Mouse (Mus musculus): ENCODE data around the gene BC052040.

BC052040 gene

GRCm38 (mm10) chr2:115693841-115694240, 112.3 kb downstream of the BC052040 start:
- in situ Hi-C loops (cut with MboI, MseI) = loop anchor here (5.0 kb wide), 1 partner anchor 77 kb away; no protein-coding TSS in a partner anchor

DNA sequence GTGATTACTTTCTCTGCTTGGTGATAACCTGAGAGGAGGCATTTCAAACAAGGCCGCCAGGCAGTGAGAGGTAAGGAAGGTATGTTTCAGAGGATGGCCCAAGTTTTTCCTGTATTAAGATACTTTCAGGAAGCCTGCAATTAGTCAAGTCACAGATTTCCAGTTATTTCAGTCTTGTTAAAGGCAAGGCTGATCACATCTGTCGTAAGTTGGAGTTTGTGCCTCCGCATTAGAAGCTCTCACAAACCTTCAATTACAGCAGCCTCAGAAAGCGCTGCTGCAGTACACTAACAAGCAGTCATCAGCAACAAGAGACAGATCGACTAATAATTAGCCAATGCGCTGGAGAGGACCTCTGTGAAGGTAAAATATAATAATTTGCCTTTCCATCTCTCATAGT, 112.9 kb downstream of the BC052040 start:
- in situ Hi-C loops (cut with MboI, MseI) = loop anchor here (5.0 kb wide), 1 partner anchor 77 kb away; no protein-coding TSS in a partner anchor

- in situ Hi-C loops (cut with MboI, MseI) = no loop called here
Observed at GRCm38 (mm10) chr2:115699032-115699431, 117.5 kb downstream of the BC052040 start.

DNA sequence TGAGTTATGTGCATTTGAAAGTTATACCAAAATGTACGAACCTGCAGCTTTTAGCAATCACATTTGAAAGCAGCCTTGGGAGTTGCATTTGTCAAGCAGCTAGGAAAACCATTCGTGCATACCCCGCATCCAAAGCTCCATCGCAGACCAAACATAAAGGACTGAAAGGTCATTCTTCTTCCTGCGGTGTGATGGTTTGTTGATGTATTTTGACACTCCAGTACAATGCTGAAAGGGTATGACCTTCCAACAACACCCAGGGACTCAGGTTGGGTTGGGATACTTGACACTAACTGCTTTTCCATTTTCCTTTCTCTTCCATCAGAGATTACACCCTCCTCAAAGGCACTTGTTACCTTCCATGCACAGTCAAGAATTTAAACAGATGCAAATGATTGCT, 121.1 kb downstream of the BC052040 start:
- in situ Hi-C loops (cut with MboI, MseI) = no loop called here

DNA sequence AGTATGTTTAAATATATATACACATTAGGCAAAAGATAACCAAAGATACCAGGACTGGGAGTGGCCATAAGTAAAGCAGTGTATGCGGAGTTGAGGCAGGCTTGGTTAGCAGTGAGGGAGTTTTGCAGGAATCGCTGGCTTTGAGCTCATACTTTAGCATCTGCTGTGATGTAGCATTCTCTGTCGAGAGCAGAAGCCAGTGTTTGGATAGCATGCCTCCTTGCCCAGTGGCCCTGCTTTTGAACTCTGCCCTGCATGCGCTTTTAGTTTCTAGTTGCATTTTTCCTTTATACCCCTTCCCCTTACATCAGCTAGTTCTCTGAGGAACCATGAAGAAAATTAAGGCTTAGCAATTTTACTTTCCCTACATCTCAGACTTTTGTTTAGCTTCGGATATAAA, 136.0 kb downstream of the BC052040 start:
- in situ Hi-C loops (cut with MboI, MseI) = no loop called here

- in situ Hi-C loops (cut with MboI, MseI) = no loop called here
Observed at GRCm38 (mm10) chr2:115717980-115718379, 136.5 kb downstream of the BC052040 start.

- in situ Hi-C loops (cut with MboI, MseI) = no loop called here
Observed at GRCm38 (mm10) chr2:115723452-115723851, 141.9 kb downstream of the BC052040 start.

DNA sequence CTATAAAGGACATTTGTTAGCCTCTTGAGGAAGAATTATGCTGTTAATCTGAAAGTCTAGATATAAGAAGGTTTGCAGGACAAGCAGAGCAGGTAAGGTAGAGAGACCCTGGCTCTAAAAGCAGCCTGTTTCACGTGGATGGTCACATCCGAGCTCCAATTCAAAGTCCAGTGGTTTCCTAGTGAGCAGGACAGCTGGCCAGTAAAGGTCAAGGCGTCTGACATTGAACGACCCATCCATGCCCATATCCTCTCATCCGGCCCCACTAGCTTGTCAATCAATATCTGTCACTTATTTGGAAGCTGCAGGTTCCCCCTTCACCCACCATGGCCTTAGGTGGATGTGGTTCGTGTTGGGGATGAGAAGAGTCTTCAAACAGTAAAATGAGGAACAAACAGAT, 142.7 kb downstream of the BC052040 start:
- in situ Hi-C loops (cut with MboI, MseI) = no loop called here

DNA sequence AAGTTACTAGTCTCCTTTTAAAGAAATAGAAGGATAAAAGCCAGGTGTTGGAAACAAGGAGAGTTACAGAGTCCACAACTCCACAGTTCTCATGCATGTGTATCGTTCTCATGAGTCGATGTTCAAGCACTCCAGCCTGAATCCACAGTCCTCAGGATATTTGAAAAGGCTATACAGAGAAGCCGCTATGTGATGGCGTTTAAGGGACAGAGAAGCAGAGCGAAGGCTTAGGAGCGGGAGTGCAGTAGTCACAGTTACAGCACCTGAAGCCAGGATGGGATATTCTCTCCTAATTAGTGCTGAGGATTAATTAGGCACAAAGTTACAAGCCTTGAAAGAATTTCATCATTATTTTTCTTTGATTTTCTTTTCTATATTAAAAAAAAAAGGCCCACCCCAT, 143.2 kb downstream of the BC052040 start:
- in situ Hi-C loops (cut with MboI, MseI) = no loop called here

DNA sequence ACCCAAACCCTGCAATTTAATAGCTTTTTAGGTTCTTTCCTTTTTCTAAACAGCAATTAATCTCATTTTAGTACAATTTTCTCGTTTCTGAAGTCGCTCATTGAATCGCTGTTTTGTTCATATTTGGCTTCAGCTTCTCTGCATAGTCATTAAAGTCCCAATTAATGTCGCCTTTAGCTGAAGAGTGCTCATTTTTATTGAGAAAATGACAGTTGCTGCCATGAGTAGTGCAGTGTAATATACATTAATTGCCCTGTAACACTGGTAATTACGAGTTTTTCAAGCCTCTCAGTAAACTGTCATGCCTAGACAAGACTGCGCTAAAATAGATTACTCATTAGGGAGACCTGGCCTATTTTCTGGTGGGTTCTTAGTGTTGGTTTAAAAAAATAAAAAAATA, 144.0 kb downstream of the BC052040 start:
- in situ Hi-C loops (cut with MboI, MseI) = no loop called here

DNA sequence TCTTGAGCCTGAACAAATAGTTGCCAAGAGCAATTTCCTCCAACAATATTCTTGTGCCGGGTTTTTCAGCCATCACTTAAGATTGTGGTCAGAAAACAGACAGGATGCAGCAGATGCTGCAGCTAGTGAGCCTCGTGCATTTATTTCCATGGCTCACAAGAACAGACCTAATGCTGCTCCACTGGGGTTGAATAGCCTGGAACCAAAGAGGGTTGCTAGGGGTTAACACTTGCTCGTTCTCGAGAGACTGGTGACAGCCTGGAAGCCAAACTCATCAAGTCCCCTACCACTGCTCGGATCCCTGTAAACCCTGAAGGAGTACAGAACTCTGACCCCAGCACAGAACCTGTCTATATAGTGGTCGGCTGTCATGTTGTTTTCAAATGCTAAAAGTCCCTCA, 144.4 kb downstream of the BC052040 start:
- in situ Hi-C loops (cut with MboI, MseI) = no loop called here

DNA sequence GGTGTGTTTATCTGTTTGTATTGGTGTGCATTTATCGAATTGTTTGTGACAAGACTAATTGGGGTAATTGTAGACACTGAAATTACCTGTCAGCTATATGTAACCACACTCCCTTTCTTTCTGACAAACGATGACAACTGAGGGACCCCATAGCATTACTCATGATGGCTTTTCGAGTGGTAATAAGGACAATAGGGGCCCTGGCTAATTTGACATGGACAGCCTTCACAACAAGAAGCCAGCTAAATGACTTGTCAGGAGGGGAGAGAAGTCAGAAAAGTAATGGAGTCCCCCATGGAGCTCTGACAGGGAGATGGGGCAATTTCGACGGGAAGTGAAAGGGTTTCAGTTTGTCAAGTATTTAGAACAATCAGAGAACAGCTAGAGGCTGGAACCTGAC, 145.3 kb downstream of the BC052040 start:
- in situ Hi-C loops (cut with MboI, MseI) = no loop called here

- in situ Hi-C loops (cut with MboI, MseI) = no loop called here
Observed at GRCm38 (mm10) chr2:115728627-115729026, 147.1 kb downstream of the BC052040 start.

GRCm38 (mm10) chr2:115730502-115730901, 149.0 kb downstream of the BC052040 start:
- in situ Hi-C loops (cut with MboI, MseI) = no loop called here

DNA sequence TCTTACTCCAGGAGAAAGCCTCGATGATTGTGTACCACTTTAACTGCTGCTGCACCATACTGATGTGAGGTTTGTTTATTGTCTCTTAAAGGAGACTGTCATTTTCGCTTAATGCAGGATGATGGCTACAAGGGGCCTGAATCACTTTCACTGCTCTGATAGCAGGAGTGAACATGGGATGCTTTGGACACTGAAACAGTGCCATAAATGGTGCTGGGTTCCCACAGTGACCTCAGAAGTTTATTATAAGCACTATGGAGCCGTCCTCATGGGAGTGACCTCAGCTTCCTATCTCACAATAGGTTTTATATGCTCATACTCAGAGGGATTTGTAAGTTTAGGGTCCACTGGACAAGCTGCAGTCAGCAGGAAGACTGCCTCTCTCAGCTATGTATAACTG, 149.7 kb downstream of the BC052040 start:
- in situ Hi-C loops (cut with MboI, MseI) = no loop called here

DNA sequence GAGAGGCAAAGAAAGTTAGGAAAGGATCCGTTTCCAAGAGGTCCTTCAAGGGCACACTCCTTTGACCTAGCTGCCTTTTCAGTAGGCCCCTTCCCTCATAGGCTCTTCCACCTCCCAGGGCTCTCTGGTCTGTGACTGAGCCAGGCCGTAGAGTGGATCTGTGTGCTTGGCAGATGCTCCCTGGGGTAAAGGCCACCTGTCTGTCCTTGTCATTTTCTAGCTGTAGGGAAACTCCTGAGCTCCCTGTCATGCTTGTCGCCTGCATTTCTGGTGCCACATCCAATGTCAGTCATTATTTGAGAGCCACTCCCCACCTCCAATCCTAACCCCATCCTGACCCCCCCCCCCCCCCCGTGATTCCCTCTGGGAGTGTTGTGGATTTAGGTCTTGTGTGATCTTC, 151.1 kb downstream of the BC052040 start:
- in situ Hi-C loops (cut with MboI, MseI) = no loop called here

DNA sequence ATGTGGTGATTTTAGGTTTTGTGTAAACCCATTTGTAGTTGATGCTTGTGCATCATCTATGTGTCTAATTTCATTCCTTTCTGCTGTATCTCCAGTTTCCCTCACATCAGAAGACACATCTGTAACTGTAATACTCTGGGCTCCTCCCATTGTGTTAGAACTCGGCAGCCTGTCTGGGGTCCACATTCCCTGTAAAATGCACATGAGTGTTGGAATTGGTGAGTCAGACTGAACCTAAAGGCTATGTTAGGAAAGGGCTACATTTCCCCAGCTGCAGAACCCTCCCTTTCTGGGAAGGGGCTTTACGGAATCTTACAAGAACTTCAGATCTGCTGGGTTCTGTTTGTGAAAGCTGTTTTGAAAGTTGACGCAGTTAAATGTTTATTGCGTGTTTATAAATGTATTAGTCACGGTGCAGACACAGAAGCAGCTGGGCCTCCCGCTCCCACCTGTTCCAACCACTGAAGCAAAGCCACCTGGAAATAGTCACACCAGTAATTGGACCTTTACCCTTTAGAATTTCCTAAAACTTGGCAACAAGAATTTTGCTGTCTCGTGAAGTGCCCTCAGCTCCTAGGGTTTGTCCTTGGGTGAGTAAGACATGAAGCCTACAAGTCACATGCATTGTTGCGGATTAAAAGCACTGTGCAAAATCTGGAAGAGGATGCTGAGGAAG, 151.6 kb downstream of the BC052040 start:
- in situ Hi-C loops (cut with MboI, MseI) = no loop called here

DNA sequence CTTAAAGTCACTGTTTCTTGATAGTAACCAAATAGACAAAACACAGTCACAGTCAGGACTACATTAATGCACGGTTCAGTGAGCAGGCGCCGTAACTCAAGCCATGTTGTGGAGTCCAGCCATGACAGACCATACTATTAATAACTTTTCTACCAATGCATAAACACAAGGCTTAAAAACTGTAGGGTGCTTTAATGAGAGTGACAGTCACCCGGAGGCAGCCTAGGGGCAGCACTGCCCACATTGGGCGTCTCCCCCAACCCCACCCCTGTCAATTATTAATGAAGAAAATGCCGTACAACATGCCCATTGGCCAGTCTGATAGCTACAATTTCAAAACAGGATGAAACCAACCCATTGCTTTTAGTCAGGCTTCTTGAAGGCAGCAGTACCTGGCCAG, 153.3 kb downstream of the BC052040 start:
- in situ Hi-C loops (cut with MboI, MseI) = no loop called here

DNA sequence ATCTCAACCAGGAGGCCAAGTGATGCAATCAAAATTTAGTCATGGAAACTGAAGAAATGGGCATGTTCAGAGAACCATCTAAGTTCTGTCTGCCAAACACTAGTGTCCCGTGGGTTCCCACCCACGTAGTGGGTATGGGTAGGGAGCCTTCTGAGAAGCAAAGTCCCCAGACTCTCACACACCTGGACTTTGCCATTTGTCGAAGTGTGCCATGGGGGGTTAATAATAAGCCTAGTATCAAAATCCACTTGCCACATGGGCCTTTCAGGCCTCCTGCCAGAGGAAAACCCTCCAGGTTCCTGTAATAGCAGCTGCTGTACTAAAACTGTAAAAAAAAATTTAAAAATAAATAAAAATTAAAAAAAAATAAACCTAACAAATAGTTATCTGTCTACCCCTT, 154.9 kb downstream of the BC052040 start:
- in situ Hi-C loops (cut with MboI, MseI) = no loop called here

- in situ Hi-C loops (cut with MboI, MseI) = no loop called here
Observed at GRCm38 (mm10) chr2:115737966-115738365, 156.4 kb downstream of the BC052040 start.

GRCm38 (mm10) chr2:115742061-115742460, 160.5 kb downstream of the BC052040 start:
- in situ Hi-C loops (cut with MboI, MseI) = no loop called here

DNA sequence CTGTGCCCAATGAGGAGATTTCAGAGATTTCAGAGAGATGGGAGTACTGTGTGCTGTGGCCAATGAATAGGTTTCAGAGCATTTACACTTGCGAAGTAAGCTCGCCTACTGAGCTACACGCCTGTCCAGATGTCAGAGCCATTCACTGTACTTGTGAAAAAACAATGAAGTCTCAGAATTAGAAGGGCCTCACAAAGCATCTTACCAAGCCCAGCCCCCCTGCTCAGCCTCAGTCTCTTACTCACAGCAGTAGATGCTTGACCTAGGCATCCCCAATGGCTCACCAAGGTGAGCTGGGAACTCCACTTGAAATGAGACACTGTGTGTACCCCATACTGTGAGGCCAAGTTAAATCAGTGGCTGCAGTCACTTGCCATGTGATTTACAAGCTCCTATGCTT, 166.1 kb downstream of the BC052040 start:
- in situ Hi-C loops (cut with MboI, MseI) = no loop called here

GRCm38 (mm10) chr2:115751177-115751576, 169.7 kb downstream of the BC052040 start:
- in situ Hi-C loops (cut with MboI, MseI) = no loop called here

DNA sequence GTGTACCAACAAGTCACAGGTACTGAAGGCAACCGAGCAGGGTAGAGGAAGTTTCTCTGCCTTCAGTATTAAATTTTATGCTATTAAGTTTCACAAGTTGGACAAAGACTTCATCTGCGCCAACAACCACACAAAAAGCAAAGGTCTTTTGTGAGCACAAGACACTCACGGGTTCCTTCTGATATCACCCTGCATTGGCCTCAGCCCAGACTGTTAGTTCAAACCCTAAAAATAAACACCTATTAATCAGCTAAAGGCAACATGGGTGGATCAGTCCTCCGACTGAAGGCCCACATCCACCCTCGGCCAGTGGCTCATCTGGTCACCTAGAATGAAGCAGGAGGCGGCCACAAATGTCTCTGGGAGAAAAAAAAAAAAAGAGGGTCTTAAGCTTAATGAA, 176.2 kb downstream of the BC052040 start:
- in situ Hi-C loops (cut with MboI, MseI) = no loop called here
